Mouse (Mus musculus) adrenal gland, postnatal 14 days (tissue): ENCODE measurements at regions not wholly inside any gene's neighbourhood (a gene's known extent, or its start where the extent isn't known, plus 50 kb on each side); places are given as distances from the start of the nearest gene placed in this dataset.
"Not testable (repeated sequence)": the region's sequence is repeated elsewhere in the genome, so short reads cannot be mapped to it uniquely, and the experiment has no call there.

ENCODE experiments used
- DNase-seq: peaks from one replicate; pipeline ENCODE4 v3.0.0; 2021; ENCODE audit warnings: mixed read lengths

GRCm38 (mm10) chr2:63706643-63707042 lies 391.2 kb downstream of the Fign start:
- no peak for DNase-seq

- no peak for DNase-seq
Measured at GRCm38 (mm10) chr2:63706183-63706582, 391.7 kb downstream of the Fign start.

GRCm38 (mm10) chr2:63702333-63703096 lies 395.3 kb downstream of the Fign start:
- peak; percentile 46 for DNase-seq

GRCm38 (mm10) chr2:63701861-63702260 lies 396.0 kb downstream of the Fign start:
- no peak for DNase-seq

GRCm38 (mm10) chr2:63700255-63700654 lies 397.6 kb downstream of the Fign start:
- DNase-seq, result no peak

- no peak for DNase-seq
Measured at GRCm38 (mm10) chr2:63669700-63670099, 428.1 kb downstream of the Fign start.

GRCm38 (mm10) chr2:63668784-63669183 lies 429.1 kb downstream of the Fign start:
- DNase-seq, result no peak

- DNase-seq, result not testable (repeated sequence)
Measured at GRCm38 (mm10) chr2:63659947-63660346, 437.9 kb downstream of the Fign start.
